Comparison of ENCODE assay signal across 22 mouse cellular contexts in the genomic region with DNA sequence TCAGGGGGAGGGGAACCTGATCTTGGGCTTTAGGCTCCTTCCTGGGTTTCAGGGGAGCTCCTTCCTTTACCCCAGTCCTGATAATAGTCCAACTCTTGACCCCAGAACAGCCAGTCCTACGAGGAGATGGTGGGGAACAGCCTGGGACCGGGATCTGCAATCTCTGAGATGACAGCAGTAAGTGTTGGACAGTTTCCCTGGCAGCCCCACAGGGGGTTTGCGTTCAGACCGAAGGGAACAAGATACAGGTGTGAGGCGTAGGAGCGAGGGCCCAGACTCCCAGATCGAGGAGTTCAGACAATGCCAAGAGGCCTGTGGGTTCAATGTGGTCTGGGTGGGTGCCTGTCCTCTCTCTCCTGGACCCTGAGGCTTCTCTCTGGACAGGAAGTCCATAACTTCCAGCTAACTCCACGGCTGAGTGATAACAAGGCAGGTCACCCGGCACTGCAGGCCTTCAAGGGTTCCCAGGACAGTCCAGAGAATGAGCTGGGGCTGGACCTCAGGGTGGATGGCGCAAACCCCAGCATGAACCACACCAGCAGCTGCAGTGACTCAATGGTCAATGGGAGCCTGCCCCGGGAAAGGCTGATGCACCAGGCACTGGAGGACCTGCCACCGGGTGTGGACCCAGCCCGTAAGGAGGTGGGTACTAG. TPM values are rescaled to one million over a fixed set of nuclear protein-coding genes. Genes with fewer than 3 reads are reported as not detected.
DNase-seq lines count a peak whose midpoint lies in the region; ATAC-seq and TF ChIP-seq lines count a peak whose summit lies in the region.
"Had no signal": no experiment of that assay in that cellular context is flagged by ENCODE, and none has a peak within 500 bp of the region (broad histone marks: within the 10 kb centered on the region; RNA-seq: fewer than 3 reads in every experiment).

No protein-coding gene starts in this region.

- TF ChIP-seq CTCF in heart, adult 2 months (IDR thresholded peaks at IDR 0.05), result no peak

- intact Hi-C loops in heart, adult 2 months (cut with DNase I), result no loop called here

- 52% methylated on average over 13 of the region's 13 CpGs for WGBS in heart, adult 2 months
- 82% methylated on average over 13 of the region's 13 CpGs for WGBS in midbrain, embryonic 10.5 days
- WGBS in midbrain, embryonic 16.5 days, result 87% methylated on average over 13 of the region's 13 CpGs

- no peak for ATAC-seq in midbrain, embryonic 16.5 days
- ATAC-seq: forebrain, embryonic 14.5 days; forebrain, embryonic 16.5 days had no signal

- TF ChIP-seq EP300 in heart, adult 2 months (IDR thresholded peaks at IDR 0.05; ENCODE audit: insufficient read depth, low read depth, low read length), result no peak

- no peaks in the 10 kb centered on the region for H3K79me2 ChIP-seq in heart, adult 2 months (replicated peaks; ENCODE audit: control insufficient read depth, insufficient read depth, low read length)

- no peak overlapping the region for H3K4me2 ChIP-seq in midbrain, embryonic 16.5 days (ENCODE audit: low read length)
- H3K4me2 ChIP-seq: embryonic facial prominence, embryonic 13.5 days; embryonic facial prominence, embryonic 15.5 days; forebrain, embryonic 12.5 days had no signal

- DNase-seq in heart, adult 11 months, result peak; percentile 93
- DNase-seq in heart, adult 2 months, result no peak
- no peak for DNase-seq in midbrain, embryonic 10.5 days (ENCODE audit: low spot score)
- no peak for DNase-seq in layer of hippocampus, postnatal 36 days
- DNase-seq: adrenal gland, adult 2 months; adrenal gland, postnatal 10 days; adrenal gland, postnatal 25 days; cerebellum, adult 11 months; cerebellum, adult 2 months; cerebellum, adult 9-10 months; cerebellum, postnatal 36 days; embryo, embryonic 11 days had no signal

- no peak overlapping the region for H3K9ac ChIP-seq in heart, adult 2 months (ENCODE audit: low read depth, low read length)
- no peak overlapping the region for H3K9ac ChIP-seq in midbrain, embryonic 16.5 days (ENCODE audit: low read depth, low read length)
- H3K9ac ChIP-seq: embryonic facial prominence, embryonic 13.5 days; embryonic facial prominence, embryonic 15.5 days; forebrain, embryonic 12.5 days had no signal

- no peak overlapping the region for H3K27ac ChIP-seq in heart, adult 2 months
- H3K27ac ChIP-seq in midbrain, embryonic 10.5 days (replicated peaks), result 0 out of 2 replicates have a peak overlapping the region, but pooled peaks have one; percentile 9
- no peak overlapping the region for H3K27ac ChIP-seq in midbrain, embryonic 16.5 days (ENCODE audit: low read length)
- H3K27ac ChIP-seq: embryonic facial prominence, embryonic 13.5 days; embryonic facial prominence, embryonic 15.5 days; forebrain, embryonic 10.5 days; forebrain, embryonic 12.5 days had no signal

- TF ChIP-seq POLR2A in heart, adult 2 months (IDR thresholded peaks at IDR 0.05; ENCODE audit: insufficient read depth, low read depth, low read length), result no peak

- H3K9me3 ChIP-seq in midbrain, embryonic 10.5 days (replicated peaks), result no peaks in the 10 kb centered on the region
- H3K9me3 ChIP-seq in midbrain, embryonic 16.5 days (replicated peaks; ENCODE audit: control insufficient read depth, low read length, poor library complexity, severe bottlenecking), result no peaks in the 10 kb centered on the region
- H3K9me3 ChIP-seq: embryonic facial prominence, embryonic 13.5 days; embryonic facial prominence, embryonic 15.5 days; forebrain, embryonic 10.5 days; forebrain, embryonic 12.5 days had no signal

- H3K4me3 ChIP-seq in heart, adult 2 months, result no peak overlapping the region
- H3K4me3 ChIP-seq in midbrain, embryonic 10.5 days, result no peak overlapping the region
- H3K4me3 ChIP-seq in midbrain, embryonic 16.5 days (ENCODE audit: low read depth, low read length), result no peak overlapping the region
- H3K4me3 ChIP-seq: embryonic facial prominence, embryonic 13.5 days; embryonic facial prominence, embryonic 15.5 days; erythroblast, embryonic 14.5 days; forebrain, embryonic 10.5 days; forebrain, embryonic 12.5 days had no signal

- H3K4me1 ChIP-seq in heart, adult 2 months (ENCODE audit: control insufficient read depth, insufficient read depth, low read length), result peaks cover 3% of the 10 kb centered on the region
- 0 out of 2 replicates have a peak, but pooled peaks cover 4% of the 10 kb centered on the region for H3K4me1 ChIP-seq in midbrain, embryonic 10.5 days
- 0 out of 2 replicates have a peak, but pooled peaks cover 2% of the 10 kb centered on the region for H3K4me1 ChIP-seq in midbrain, embryonic 16.5 days (ENCODE audit: control insufficient read depth, insufficient read depth, low read length)

- no peaks in the 10 kb centered on the region for H3K27me3 ChIP-seq in heart, adult 2 months (ENCODE audit: control insufficient read depth, insufficient read depth, low read length)
- H3K27me3 ChIP-seq in midbrain, embryonic 10.5 days (ENCODE audit: low read depth, poor library complexity, severe bottlenecking), result no peaks in the 10 kb centered on the region
- H3K27me3 ChIP-seq in midbrain, embryonic 16.5 days (ENCODE audit: control insufficient read depth, insufficient read depth, low read depth, low read length), result no peaks in the 10 kb centered on the region
- H3K27me3 ChIP-seq: embryonic facial prominence, embryonic 13.5 days; embryonic facial prominence, embryonic 15.5 days; forebrain, embryonic 12.5 days had no signal

- H3K36me3 ChIP-seq in heart, adult 2 months (ENCODE audit: control insufficient read depth, insufficient read depth, low read length), result no peaks in the 10 kb centered on the region
- H3K36me3 ChIP-seq in midbrain, embryonic 10.5 days, result peaks cover 42% of the 10 kb centered on the region
- 0 out of 2 replicates have a peak, but pooled peaks cover 5% of the 10 kb centered on the region for H3K36me3 ChIP-seq in midbrain, embryonic 16.5 days (ENCODE audit: control insufficient read depth, insufficient read depth, low read length)

RNA-seq across cellular contexts. Expression of gene Vill, which starts 17.7 kb away (rescaled TPM):
- under 1 TPM; 0.20 to 0.34 TPM for total RNA-seq in heart, adult 2 months (2021)
- 0.85 and 1.4 TPM in 2 replicates for polyA plus RNA-seq in heart, adult 2 months (2012; rRNA removed)
- polyA plus RNA-seq in midbrain, embryonic 10.5 days (2016; fragmentation: Nextera tagmentation; extraction: Ambion mirVana), result 10.5 and 11.3 TPM in 2 replicates
- polyA plus RNA-seq in midbrain, embryonic 16.5 days (2015; fragmentation: Nextera tagmentation; extraction: Ambion mirVana), result 2.9 and 3.7 TPM in 2 replicates
- under 1 TPM; 0.62 to 0.76 TPM for total RNA-seq in layer of hippocampus, postnatal 36 days (2021)
- polyA plus RNA-seq: erythroblast, embryonic 14.5 days had no signal

RNA-seq across cellular contexts. Expression of gene Plcd1, which starts 23.0 kb away (rescaled TPM):
- 10 to 100 TPM; 14.5 to 16.6 TPM for total RNA-seq in heart, adult 2 months (2021)
- 32.2 and 39.4 TPM in 2 replicates for polyA plus RNA-seq in heart, adult 2 months (2012; rRNA removed)
- polyA plus RNA-seq in midbrain, embryonic 10.5 days (2016; fragmentation: Nextera tagmentation; extraction: Ambion mirVana), result 21.8 and 29.2 TPM in 2 replicates
- 15.9 and 16.9 TPM in 2 replicates for polyA plus RNA-seq in midbrain, embryonic 16.5 days (2015; fragmentation: Nextera tagmentation; extraction: Ambion mirVana)
- total RNA-seq in layer of hippocampus, postnatal 36 days (2021), result 1 to 10 TPM; 8.3 to 8.4 TPM
- total RNA-seq: common myeloid progenitor, adult 5-6 weeks; MEL had no signal

RNA-seq across cellular contexts. Expression of gene Dlec1, which starts 32.0 kb away (rescaled TPM):
- under 1 TPM; 0.13 to 0.32 TPM for total RNA-seq in heart, adult 2 months (2021)
- polyA plus RNA-seq in heart, adult 2 months (2012; rRNA removed), result 0.20 and 0.82 TPM in 2 replicates
- polyA plus RNA-seq in midbrain, embryonic 10.5 days (2016; fragmentation: Nextera tagmentation; extraction: Ambion mirVana), result 0.58 and 0.82 TPM in 2 replicates
- polyA plus RNA-seq in midbrain, embryonic 16.5 days (2015; fragmentation: Nextera tagmentation; extraction: Ambion mirVana), result 1.5 and 1.9 TPM in 2 replicates
- 1 to 10 TPM; 4.3 to 4.4 TPM for total RNA-seq in layer of hippocampus, postnatal 36 days (2021)
- total RNA-seq: common myeloid progenitor, adult 5-6 weeks; MEL had no signal
- polyA plus RNA-seq: erythroblast, embryonic 14.5 days had no signal
